8 mouse cellular contexts compared by ENCODE assay signal in genomic region chr4:54945603-54946445, GRCm38 (mm10). TPM values are rescaled to one million over a fixed set of nuclear protein-coding genes. Genes with fewer than 3 reads are reported as not detected.
DNase-seq lines count a peak whose midpoint lies in the region; ATAC-seq and TF ChIP-seq lines count a peak whose summit lies in the region.

No protein-coding gene starts in this region.

- DNase-seq in cerebellum, postnatal 10 days = peak; percentile 61 to 64
- DNase-seq in cerebellum, adult 11-12 months = no peak
- no peak for DNase-seq in ES-E14 (ENCODE audit: low read depth, low spot score)
- peak; percentile 86 for DNase-seq in forebrain, embryonic 11.5 days (ENCODE audit: low spot score)
- peak; percentile 82 for DNase-seq in midbrain, embryonic 14.5 days
- no peak for DNase-seq in spleen, postnatal 10 days (ENCODE audit: low spot score in 2 of 2)
- no peak for DNase-seq in thymus, adult 18-20 months

- peak; percentile 51 for ATAC-seq in forebrain, embryonic 11.5 days (replicated peaks; ENCODE audit: low FRiP score)
- 0 out of 2 replicates have a peak, but pooled peaks have one; percentile 26 for ATAC-seq in intestine, embryonic 15.5 days
- peak; percentile 57 for ATAC-seq in midbrain, embryonic 14.5 days (ENCODE audit: low FRiP score, low TSS enrichment)

- H3K4me2 ChIP-seq in forebrain, embryonic 11.5 days (ENCODE audit: low read depth, low read length, severe bottlenecking) = peak overlapping the region; percentile 59
- peak overlapping the region; percentile 93 for H3K4me2 ChIP-seq in intestine, embryonic 15.5 days (replicated peaks)
- H3K4me2 ChIP-seq in midbrain, embryonic 14.5 days (ENCODE audit: low read length) = peak overlapping the region; percentile 82

- peak overlapping the region; percentile 76 for H3K27ac ChIP-seq in ES-E14 (ENCODE audit: insufficient read depth, low read depth, low read length, poor library complexity, severe bottlenecking)
- peak overlapping the region; percentile 95 for H3K27ac ChIP-seq in forebrain, embryonic 11.5 days (ENCODE audit: low read depth, low read length)
- H3K27ac ChIP-seq in intestine, embryonic 15.5 days = peak overlapping the region; percentile 67
- H3K27ac ChIP-seq in midbrain, embryonic 14.5 days (replicated peaks; ENCODE audit: low read depth, low read length) = peak overlapping the region; percentile 99

- H3K4me3 ChIP-seq in ES-E14 (ENCODE audit: insufficient read depth in 1 of 2, low read depth in 1 of 2, low read length in 2 of 2, poor library complexity in 1 of 2, severe bottlenecking in 1 of 2) = peak overlapping the region; percentile 80 to 85
- H3K4me3 ChIP-seq in forebrain, embryonic 11.5 days (ENCODE audit: low read depth, low read length) = peak overlapping the region; percentile 79
- H3K4me3 ChIP-seq in intestine, embryonic 15.5 days (replicated peaks) = peak overlapping the region; percentile 66
- H3K4me3 ChIP-seq in midbrain, embryonic 14.5 days (replicated peaks; ENCODE audit: low read depth, low read length) = peak overlapping the region; percentile 87

- WGBS in forebrain, embryonic 11.5 days = 1% methylated on average over 36 of the region's 36 CpGs
- WGBS in intestine, embryonic 15.5 days = under 1% methylated on average over 36 of the region's 36 CpGs
- WGBS in midbrain, embryonic 14.5 days = under 1% methylated on average over 36 of the region's 36 CpGs

- peak overlapping the region; percentile 86 for H3K9ac ChIP-seq in ES-E14 (ENCODE audit: insufficient read depth, low read depth, low read length, poor library complexity, severe bottlenecking)
- peak overlapping the region; percentile 99 for H3K9ac ChIP-seq in forebrain, embryonic 11.5 days (ENCODE audit: low read length)
- H3K9ac ChIP-seq in intestine, embryonic 15.5 days = peak overlapping the region; percentile 52
- peak overlapping the region; percentile 98 for H3K9ac ChIP-seq in midbrain, embryonic 14.5 days (replicated peaks; ENCODE audit: low read length)

- H3K4me1 ChIP-seq in ES-E14 (ENCODE audit: control insufficient read depth in 2 of 2, insufficient read depth in 2 of 2, low read length in 2 of 2, poor library complexity in 1 of 2) = 0 out of 4 replicates have a peak, but pooled peaks cover 0 to 2% of the 10 kb centered on the region in 2 experiments
- no peaks in the 10 kb centered on the region; the same call in 1 of the 2 replicates for H3K4me1 ChIP-seq in forebrain, embryonic 11.5 days (replicated peaks; ENCODE audit: control insufficient read depth, insufficient read depth, low read length)
- 0 out of 2 replicates have a peak, but pooled peaks cover 9% of the 10 kb centered on the region for H3K4me1 ChIP-seq in intestine, embryonic 15.5 days (replicated peaks)
- H3K4me1 ChIP-seq in midbrain, embryonic 14.5 days (ENCODE audit: control insufficient read depth, insufficient read depth, low read length) = peaks cover 8% of the 10 kb centered on the region

- no peaks in the 10 kb centered on the region for H3K27me3 ChIP-seq in forebrain, embryonic 11.5 days (ENCODE audit: control insufficient read depth, insufficient read depth, low read length)
- H3K27me3 ChIP-seq in intestine, embryonic 15.5 days (replicated peaks) = no peaks in the 10 kb centered on the region
- no peaks in the 10 kb centered on the region for H3K27me3 ChIP-seq in midbrain, embryonic 14.5 days (ENCODE audit: control insufficient read depth, insufficient read depth, low read length)

- H3K36me3 ChIP-seq in ES-E14 (ENCODE audit: control insufficient read depth, insufficient read depth, low read length, poor library complexity, severe bottlenecking) = no peaks in the 10 kb centered on the region
- H3K36me3 ChIP-seq in forebrain, embryonic 11.5 days (ENCODE audit: control insufficient read depth, insufficient read depth, low read length) = no peaks in the 10 kb centered on the region
- H3K36me3 ChIP-seq in intestine, embryonic 15.5 days = no peaks in the 10 kb centered on the region
- no peaks in the 10 kb centered on the region for H3K36me3 ChIP-seq in midbrain, embryonic 14.5 days (ENCODE audit: control insufficient read depth, insufficient read depth, low read length)

- H3K9me3 ChIP-seq in ES-E14 (ENCODE audit: control insufficient read depth, insufficient read depth, low read depth, low read length) = no peaks in the 10 kb centered on the region
- no peaks in the 10 kb centered on the region for H3K9me3 ChIP-seq in forebrain, embryonic 11.5 days (ENCODE audit: control insufficient read depth, low read length)
- H3K9me3 ChIP-seq in intestine, embryonic 15.5 days = no peaks in the 10 kb centered on the region
- no peaks in the 10 kb centered on the region for H3K9me3 ChIP-seq in midbrain, embryonic 14.5 days (ENCODE audit: control insufficient read depth, low read length)

- in situ Hi-C loops in ES-E14 (cut with MboI; ENCODE audit: low sequenced_read_pairs in 2 of 2, unreplicated experiment in 2 of 2) = no loop called here

TF ChIP-seq in ES-E14, 5 proteins besides CTCF, POLR2A, EP300 and RAD21:
- TF ChIP-seq CHD2 (IDR thresholded peaks at IDR 0.05; ENCODE audit: low read depth, low read length) = no peak
- TF ChIP-seq MAFK (IDR thresholded peaks at IDR 0.05; ENCODE audit: insufficient read depth, low read depth, low read length) = no peak
- TF ChIP-seq ZNF384 (IDR thresholded peaks at IDR 0.05; ENCODE audit: low read depth, low read length) = no peak
- no peak for TF ChIP-seq HCFC1 (IDR thresholded peaks at IDR 0.05; ENCODE audit: borderline replicate concordance, insufficient read depth, low read length)
- TF ChIP-seq ZC3H11A (IDR thresholded peaks at IDR 0.05; ENCODE audit: borderline replicate concordance, low read depth, low read length) = no peak

RNA-seq across cellular contexts. Expression of gene Zfp462, which starts 1.0 kb away (rescaled TPM):
- 48.8 and 63.7 TPM in 2 replicates for total RNA-seq in ES-E14 (2012; rRNA removed)
- polyA plus RNA-seq in forebrain, embryonic 11.5 days (2014; fragmentation: Nextera tagmentation; extraction: Ambion mirVana) = 17.0 and 19.2 TPM in 2 replicates
- 2.8 and 3.2 TPM in 2 replicates for polyA plus RNA-seq in intestine, embryonic 15.5 days (2015; fragmentation: Nextera tagmentation; extraction: Ambion mirVana)
- 19.6 and 25.6 TPM in 2 replicates for polyA plus RNA-seq in midbrain, embryonic 14.5 days (2014; fragmentation: Nextera tagmentation; extraction: Ambion mirVana)

Comparison
In these comparisons a context has a peak if more than half of its experiments do, and no peak if none do; other contexts are left out.
1. DNase-seq: peak in cerebellum, postnatal 10 days (2 of 2), forebrain, embryonic 11.5 days (single experiment) and midbrain, embryonic 14.5 days (single experiment); none in cerebellum, adult 11-12 months (single experiment), ES-E14 (single experiment), spleen, postnatal 10 days (0 of 2) and thymus, adult 18-20 months (0 of 2).
2. Peak in every context shown above with its lines, with median percentiles within 50 percentile points of each other: H3K27ac ChIP-seq, H3K4me3 ChIP-seq, H3K9ac ChIP-seq, ATAC-seq and H3K4me2 ChIP-seq.